ENCODE assay signal across 8 mouse cellular contexts in genomic region chr4:64497759-64498158, GRCm38 (mm10).
DNase-seq lines count a peak whose midpoint lies in the region; ATAC-seq and TF ChIP-seq lines count a peak whose summit lies in the region.
"Not testable (repeated sequence)": the region's sequence is repeated elsewhere in the genome, so short reads cannot be mapped to it uniquely, and the experiment has no call there.

No protein-coding gene starts in this region.

- H3K27ac ChIP-seq in forebrain, postnatal 0 days (ENCODE audit: low read depth, low read length); hindbrain, embryonic 14.5 days; limb, embryonic 11.5 days (replicated peaks; ENCODE audit: low read depth, low read length); lung, postnatal 0 days (ENCODE audit: low read length); neural tube, embryonic 13.5 days (replicated peaks): not testable (repeated sequence)

- not testable (repeated sequence) for H3K9ac ChIP-seq in forebrain, postnatal 0 days; hindbrain, embryonic 14.5 days; limb, embryonic 11.5 days (ENCODE audit: low read length); lung, postnatal 0 days (replicated peaks; ENCODE audit: low read depth); neural tube, embryonic 13.5 days

- peak; percentile 68 for ATAC-seq in forebrain, postnatal 0 days
- ATAC-seq in hindbrain, embryonic 14.5 days (ENCODE audit: low FRiP score) = peak; percentile 95
- ATAC-seq in limb, embryonic 11.5 days (ENCODE audit: insufficient number of reproducible peaks, low FRiP score, low TSS enrichment, low read depth) = peak; percentile 91
- peak; percentile 85 for ATAC-seq in lung, postnatal 0 days
- ATAC-seq in neural tube, embryonic 13.5 days (ENCODE audit: low read depth) = peak; percentile 85

- not testable (repeated sequence) for H3K36me3 ChIP-seq in forebrain, postnatal 0 days (ENCODE audit: insufficient read depth); hindbrain, embryonic 14.5 days (replicated peaks; ENCODE audit: control insufficient read depth, insufficient read depth); limb, embryonic 11.5 days (ENCODE audit: control insufficient read depth, insufficient read depth, low read length); lung, postnatal 0 days (ENCODE audit: insufficient read depth, low read length); neural tube, embryonic 13.5 days

- H3K4me3 ChIP-seq in forebrain, postnatal 0 days (ENCODE audit: low read depth, low read length); hindbrain, embryonic 14.5 days (replicated peaks; ENCODE audit: low read length); limb, embryonic 11.5 days (ENCODE audit: low read depth, low read length); lung, postnatal 0 days (ENCODE audit: low read depth, low read length); neural tube, embryonic 13.5 days: not testable (repeated sequence)

- not testable (repeated sequence) for H3K4me1 ChIP-seq in forebrain, postnatal 0 days (ENCODE audit: insufficient read depth); hindbrain, embryonic 14.5 days (replicated peaks; ENCODE audit: control insufficient read depth, insufficient read depth, low read length); limb, embryonic 11.5 days (ENCODE audit: control insufficient read depth, insufficient read depth, low read length); lung, postnatal 0 days (ENCODE audit: insufficient read depth, low read depth, low read length); neural tube, embryonic 13.5 days (replicated peaks)

- not testable (repeated sequence) for H3K4me2 ChIP-seq in forebrain, postnatal 0 days (ENCODE audit: low read depth); hindbrain, embryonic 14.5 days (replicated peaks); limb, embryonic 11.5 days (ENCODE audit: low read depth, severe bottlenecking); lung, postnatal 0 days (replicated peaks; ENCODE audit: low read depth, low read length); neural tube, embryonic 13.5 days

- not testable (repeated sequence) for TF ChIP-seq CTCF in forebrain, postnatal 0 days (IDR thresholded peaks at IDR 0.05; ENCODE audit: low read depth); lung, postnatal 0 days (IDR thresholded peaks at IDR 0.05)

- not testable (repeated sequence) for H3K27me3 ChIP-seq in forebrain, postnatal 0 days (ENCODE audit: insufficient read depth, low read length); hindbrain, embryonic 14.5 days (ENCODE audit: control insufficient read depth, insufficient read depth, low read length); limb, embryonic 11.5 days (ENCODE audit: control insufficient read depth, insufficient read depth, low read length); lung, postnatal 0 days (replicated peaks; ENCODE audit: insufficient read depth, low read length); neural tube, embryonic 13.5 days

- not testable (repeated sequence) for TF ChIP-seq EP300 in lung, postnatal 0 days (IDR thresholded peaks at IDR 0.05)

- not testable (repeated sequence) for H3K9me3 ChIP-seq in forebrain, postnatal 0 days (ENCODE audit: low read length); hindbrain, embryonic 14.5 days (ENCODE audit: control insufficient read depth, low read length); limb, embryonic 11.5 days (ENCODE audit: control insufficient read depth, low read length); lung, postnatal 0 days (ENCODE audit: low read length); neural tube, embryonic 13.5 days

- DNase-seq in 3T3-L1 (ENCODE audit: low read depth, low spot score) (peak; percentile 56), WW6 (ENCODE audit: low read depth, low spot score) (peak; percentile 85)
- DNase-seq in embryo, embryonic 9.5 days (ENCODE audit: extremely low spot score) = peak; percentile 46
- not testable (repeated sequence) for DNase-seq in forebrain, postnatal 0 days; hindbrain, embryonic 14.5 days (ENCODE audit: low spot score); limb, embryonic 11.5 days (ENCODE audit: low spot score)
- peak; percentile 83 for DNase-seq in lung, postnatal 0 days (ENCODE audit: low spot score)
